Mouse (Mus musculus) layer of hippocampus, postnatal 25 days (tissue): ENCODE measurements at regions not wholly inside any gene's neighbourhood (a gene's known extent, or its start where the extent isn't known, plus 50 kb on each side); places are given as distances from the start of the nearest gene placed in this dataset.

ENCODE experiments used
- DNase-seq, 2 experiments: peaks; one replicate each; pipeline ENCODE4 v3.0.0; 2022; ENCODE audit warnings: mixed read lengths in 2 of 2, low spot score in 1 of 2; ENCODE audit errors: extremely low spot score in 1 of 2

- DNase-seq: no peak
Measured at GRCm38 (mm10) chr13:6251025-6251862, 296.7 kb upstream of the Pitrm1 start.

- no peak for DNase-seq
Measured at GRCm38 (mm10) chr13:6252100-6252499, 295.8 kb upstream of the Pitrm1 start.

GRCm38 (mm10) chr13:6255303-6255702 lies 292.6 kb upstream of the Pitrm1 start:
- no peak for DNase-seq

GRCm38 (mm10) chr13:6255728-6256496 lies 292.0 kb upstream of the Pitrm1 start:
- DNase-seq: no peak

- DNase-seq: no peak
Measured at GRCm38 (mm10) chr13:6258456-6258855, 289.5 kb upstream of the Pitrm1 start.

- DNase-seq: no peak
Measured at GRCm38 (mm10) chr13:6260321-6260865, 287.6 kb upstream of the Pitrm1 start.

- DNase-seq: no peak
Measured at GRCm38 (mm10) chr13:6261458-6261857, 286.5 kb upstream of the Pitrm1 start.

GRCm38 (mm10) chr13:6270546-6270945 lies 277.4 kb upstream of the Pitrm1 start:
- DNase-seq: no peak

GRCm38 (mm10) chr13:6272932-6273331 lies 275.0 kb upstream of the Pitrm1 start:
- no peak for DNase-seq

GRCm38 (mm10) chr13:6280073-6280472 lies 267.9 kb upstream of the Pitrm1 start:
- DNase-seq: no peak

- DNase-seq: no peak
Measured at GRCm38 (mm10) chr13:6288109-6288508, 259.8 kb upstream of the Pitrm1 start.

- DNase-seq: no peak
Measured at GRCm38 (mm10) chr13:6292098-6292497, 255.9 kb upstream of the Pitrm1 start.

- no peak for DNase-seq
Measured at GRCm38 (mm10) chr13:6305718-6306117, 242.2 kb upstream of the Pitrm1 start.

GRCm38 (mm10) chr13:6306616-6306988 lies 241.3 kb upstream of the Pitrm1 start:
- DNase-seq: no peak

GRCm38 (mm10) chr13:6306989-6307917 lies 240.7 kb upstream of the Pitrm1 start:
- no peak for DNase-seq

- no peak for DNase-seq
Measured at GRCm38 (mm10) chr13:6316201-6316600, 231.7 kb upstream of the Pitrm1 start.

GRCm38 (mm10) chr13:6323948-6324347 lies 224.0 kb upstream of the Pitrm1 start:
- no peak for DNase-seq

- no peak for DNase-seq
Measured at GRCm38 (mm10) chr13:6330320-6330950, 217.5 kb upstream of the Pitrm1 start.

- DNase-seq: no peak
Measured at GRCm38 (mm10) chr13:6340157-6340556, 207.8 kb upstream of the Pitrm1 start.
